Mouse (Mus musculus) lung, embryonic 15.5 days (tissue): ENCODE results near the gene Ear2. TPM values are rescaled to one million over a fixed set of nuclear protein-coding genes. Genes with fewer than 3 reads are reported as not detected.

ENCODE experiments used
- polyA plus RNA-seq: library from polyadenylated mRNA; unstranded; fragments of >200 nt; fragmentation: Nextera tagmentation; extraction: Ambion mirVana; gene quantifications from 2 replicates; pipeline ENCODE4 v1.2.1, GENCODE M21; 2015

Gene Ear2
- polyA plus RNA-seq, 1 experiment from 2014 or later = 4.3 TPM

Other genes with a start within 250 kb of the Ear2 start
- gene Ear1, start 227.1 kb upstream of the Ear2 start, polyA plus RNA-seq = not detected in 2 replicates
- not detected in 2 replicates for gene Ear10, start 179.1 kb upstream of the Ear2 start, polyA plus RNA-seq
- gene Gm8113, start 177.3 kb upstream of the Ear2 start, polyA plus RNA-seq = 32.5 and 33.4 TPM in 2 replicates
- not detected in 2 replicates for gene Ang5, start 145.6 kb upstream of the Ear2 start, polyA plus RNA-seq
- not detected in 2 replicates for gene Ang6, start 100.4 kb upstream of the Ear2 start, polyA plus RNA-seq
- not detected in 2 replicates for gene Gm3327, start 21.2 kb downstream of the Ear2 start, polyA plus RNA-seq
- not detected in 2 replicates for gene Gm8212, start 95.0 kb downstream of the Ear2 start, polyA plus RNA-seq
- not detected in 2 replicates for gene 4930503E14Rik, start 110.6 kb downstream of the Ear2 start, polyA plus RNA-seq
- not detected in 2 replicates for gene Gm8220, start 182.9 kb downstream of the Ear2 start, polyA plus RNA-seq
- gene Gm5930, start 235.9 kb downstream of the Ear2 start, polyA plus RNA-seq = not detected in 2 replicates